Mouse (Mus musculus) E14TG2a.4 (cell line): ENCODE results near the gene Speer2.

Experiments used
- CTCF ChIP-seq: conservative IDR thresholded peaks from 2 replicates; pipeline ENCODE4 v1.5.1; 2014; ENCODE audit warnings: low read length
- NANOG ChIP-seq: IDR thresholded peaks from 2 replicates; pipeline ENCODE4 v1.6.1; 2014; ENCODE audit warnings: borderline replicate concordance, low read length, mixed read lengths
- POU5F1 ChIP-seq: IDR thresholded peaks from 2 replicates; pipeline ENCODE4 v1.6.1; 2014; ENCODE audit warnings: low read length, borderline replicate concordance

DNA sequence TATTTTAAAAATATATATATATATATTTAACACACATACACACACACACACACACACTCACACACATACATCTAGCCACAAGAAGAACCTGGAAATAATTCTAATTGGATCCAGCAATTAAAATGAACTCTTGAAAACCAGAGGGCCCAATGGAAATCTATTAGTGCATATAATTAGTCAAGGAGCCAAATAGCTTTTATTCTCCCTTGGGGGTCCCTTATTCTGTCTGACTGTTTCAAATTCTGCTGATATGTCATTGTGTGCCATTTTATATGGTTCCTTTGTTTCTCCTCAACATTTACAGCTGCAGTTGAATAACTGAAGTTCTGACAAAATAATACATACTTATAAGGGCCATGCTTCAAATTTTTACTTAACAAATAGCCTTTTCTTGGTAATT is 17.2 kb upstream of the Speer2 start:
- TF ChIP-seq CTCF (no peak), NANOG (no peak), POU5F1 (no peak)
